Mouse (Mus musculus) limb, embryonic 15.5 days (tissue): Measurements from ENCODE around the gene Fgfr2. TPM values are rescaled to one million over a fixed set of nuclear protein-coding genes. Genes with fewer than 3 reads are reported as not detected.

Experiments
- ATAC-seq: fragments of 200-750 bp; cut with Nextera tagmentation; 2 replicates; pipeline ENCODE4 v1.8.0; 2017; ENCODE audit warnings: low read depth, moderate TSS enrichment; ENCODE audit not compliant: insufficient number of reproducible peaks, low FRiP score, low TSS enrichment
- H3K27ac ChIP-seq: fragments of 300-500 bp; sonication (generic); 2 replicates; pipeline ENCODE4 v1.5.1; 2015; ENCODE audit warnings: moderate library complexity, mild to moderate bottlenecking, inconsistent platforms
- H3K27me3 ChIP-seq: fragments of 300-500 bp; sonication (generic); 2 replicates; pipeline ENCODE4 v1.6.1; 2015; ENCODE audit warnings: inconsistent platforms
- H3K36me3 ChIP-seq: fragments of 300-500 bp; sonication (generic); 2 replicates; pipeline ENCODE4 v1.6.1; 2015; ENCODE audit warnings: inconsistent platforms
- H3K4me1 ChIP-seq: fragments of 300-500 bp; sonication (generic); 2 replicates; pipeline ENCODE4 v1.6.1; 2015; ENCODE audit warnings: inconsistent platforms
- H3K4me2 ChIP-seq: fragments of 300-500 bp; sonication (generic); 2 replicates; pipeline ENCODE4 v1.6.1; 2015; ENCODE audit warnings: mild to moderate bottlenecking, inconsistent platforms
- H3K4me3 ChIP-seq: fragments of 300-500 bp; sonication (generic); 2 replicates; pipeline ENCODE4 v1.5.1; 2015; ENCODE audit warnings: mild to moderate bottlenecking, inconsistent platforms
- H3K9ac ChIP-seq: fragments of 300-500 bp; sonication (generic); 2 replicates; pipeline ENCODE4 v1.6.1; 2015; ENCODE audit warnings: inconsistent platforms
- H3K9me3 ChIP-seq: fragments of 300-500 bp; sonication (generic); 2 replicates; pipeline ENCODE4 v1.6.1; 2016; ENCODE audit warnings: inconsistent platforms
- WGBS: fragments of 180-500 bp; shearing (Covaris S2); methylation state at CpG from one replicate; pipeline ENCODE4 v1.1.7; 2015; 5-methylcytosine and 5-hydroxymethylcytosine counted together
- polyA plus RNA-seq: library from polyadenylated mRNA; unstranded; fragments of >200 nt; fragmentation: Nextera tagmentation; extraction: Ambion mirVana; gene quantifications from 2 replicates; pipeline ENCODE4 v1.2.1, GENCODE M21; 2015

The Fgfr2 gene
- polyA plus RNA-seq, 1 experiment from 2014 or later, result 101 TPM

GRCm38 (mm10) chr7:132921971-132922370 is 201.2 kb downstream of the Fgfr2 start:
- Histone ChIP-seq H3K4me2 (no peak overlapping the region), H3K9me3 (no peaks in the 10 kb centered on the region), H3K4me3 (no peak overlapping the region), H3K27me3 (no peaks in the 10 kb centered on the region), H3K36me3 (no peaks in the 10 kb centered on the region), H3K27ac (no peak overlapping the region), H3K9ac (no peak overlapping the region), H3K4me1 (no peaks in the 10 kb centered on the region)
- 56% methylated on average over 3 of the region's 3 CpGs for WGBS
- no peak for ATAC-seq

- Histone ChIP-seq H3K4me1 (no peaks in the 10 kb centered on the region), H3K27ac (no peak overlapping the region), H3K36me3 (no peaks in the 10 kb centered on the region), H3K9me3 (no peaks in the 10 kb centered on the region), H3K4me3 (no peak overlapping the region), H3K9ac (no peak overlapping the region), H3K4me2 (no peak overlapping the region), H3K27me3 (no peaks in the 10 kb centered on the region)
- WGBS, result 82% methylated on average over 3 of the region's 3 CpGs
- no peak for ATAC-seq
Measured at GRCm38 (mm10) chr7:132903796-132904195, 219.4 kb downstream of the Fgfr2 start.

GRCm38 (mm10) chr7:132900826-132901531 is 222.2 kb downstream of the Fgfr2 start:
- Histone ChIP-seq H3K4me2 (no peak overlapping the region), H3K36me3 (no peaks in the 10 kb centered on the region), H3K9me3 (no peaks in the 10 kb centered on the region), H3K4me3 (no peak overlapping the region), H3K27me3 (no peaks in the 10 kb centered on the region), H3K4me1 (no peaks in the 10 kb centered on the region), H3K9ac (no peak overlapping the region), H3K27ac (no peak overlapping the region)
- ATAC-seq, result no peak
- WGBS, result 52% methylated on average over 2 of the region's 2 CpGs

GRCm38 (mm10) chr7:132898234-132898633 is 224.9 kb downstream of the Fgfr2 start:
- Histone ChIP-seq H3K9me3 (no peaks in the 10 kb centered on the region), H3K4me3 (no peak overlapping the region), H3K36me3 (no peaks in the 10 kb centered on the region), H3K4me2 (no peak overlapping the region), H3K27me3 (no peaks in the 10 kb centered on the region), H3K27ac (no peak overlapping the region), H3K4me1 (no peaks in the 10 kb centered on the region), H3K9ac (no peak overlapping the region)
- no peak for ATAC-seq
- WGBS, result 93% methylated on average over 2 of the region's 2 CpGs

- ATAC-seq, result no peak
- WGBS, result 82% methylated on average over 10 of the region's 10 CpGs
Measured at GRCm38 (mm10) chr7:132897258-132897657, 225.9 kb downstream of the Fgfr2 start.

GRCm38 (mm10) chr7:132896206-132896815 is 226.8 kb downstream of the Fgfr2 start:
- H3K36me3 ChIP-seq, result no peaks in the 10 kb centered on the region
- no peak overlapping the region for H3K4me3 ChIP-seq
- H3K9me3 ChIP-seq, result no peaks in the 10 kb centered on the region
- H3K4me1 ChIP-seq, result no peaks in the 10 kb centered on the region
- 82% methylated on average over 9 of the region's 9 CpGs for WGBS
- no peak overlapping the region for H3K27ac ChIP-seq
- no peak overlapping the region for H3K4me2 ChIP-seq
- H3K9ac ChIP-seq, result no peak overlapping the region
- no peak for ATAC-seq
- H3K27me3 ChIP-seq, result no peaks in the 10 kb centered on the region

More at GRCm38 (mm10) chr7:132897258-132897657, 225.9 kb downstream of the Fgfr2 start:
- H3K9me3 ChIP-seq, result no peaks in the 10 kb centered on the region
- no peak overlapping the region for H3K4me2 ChIP-seq
- H3K27me3 ChIP-seq, result no peaks in the 10 kb centered on the region
- no peak overlapping the region for H3K4me3 ChIP-seq
- H3K36me3 ChIP-seq, result no peaks in the 10 kb centered on the region
- no peaks in the 10 kb centered on the region for H3K4me1 ChIP-seq
- no peak overlapping the region for H3K9ac ChIP-seq
- no peak overlapping the region for H3K27ac ChIP-seq

- no peak overlapping the region for H3K4me2 ChIP-seq
- no peak for ATAC-seq
- H3K27me3 ChIP-seq, result no peaks in the 10 kb centered on the region
- no peak overlapping the region for H3K9ac ChIP-seq
- no peak overlapping the region for H3K4me3 ChIP-seq
- H3K36me3 ChIP-seq, result no peaks in the 10 kb centered on the region
- H3K4me1 ChIP-seq, result no peaks in the 10 kb centered on the region
- no peaks in the 10 kb centered on the region for H3K9me3 ChIP-seq
- 66% methylated on average over 7 of the region's 7 CpGs for whole genome bisulfite sequencing
- H3K27ac ChIP-seq, result no peak overlapping the region
Measured at GRCm38 (mm10) chr7:132894841-132895555, 228.2 kb downstream of the Fgfr2 start.

- Histone ChIP-seq H3K4me2 (no peak overlapping the region), H3K4me3 (no peak overlapping the region), H3K27me3 (no peaks in the 10 kb centered on the region), H3K36me3 (no peaks in the 10 kb centered on the region), H3K9ac (no peak overlapping the region), H3K4me1 (no peaks in the 10 kb centered on the region), H3K9me3 (no peaks in the 10 kb centered on the region), H3K27ac (no peak overlapping the region)
- no peak for ATAC-seq
- 76% methylated on average over 1 of the region's 1 CpGs for WGBS
Measured at GRCm38 (mm10) chr7:132893336-132893735, 229.8 kb downstream of the Fgfr2 start.

GRCm38 (mm10) chr7:132892806-132893205 is 230.3 kb downstream of the Fgfr2 start:
- WGBS, result 73% methylated on average over 7 of the region's 7 CpGs
- Histone ChIP-seq H3K9ac (no peak overlapping the region), H3K27ac (no peak overlapping the region), H3K4me3 (no peak overlapping the region), H3K4me1 (no peaks in the 10 kb centered on the region), H3K36me3 (no peaks in the 10 kb centered on the region), H3K4me2 (no peak overlapping the region), H3K9me3 (no peaks in the 10 kb centered on the region), H3K27me3 (no peaks in the 10 kb centered on the region)
- no peak for ATAC-seq

- WGBS, result 57% methylated on average over 4 of the region's 4 CpGs
- Histone ChIP-seq H3K4me2 (no peak overlapping the region), H3K4me1 (no peaks in the 10 kb centered on the region), H3K27me3 (no peaks in the 10 kb centered on the region), H3K27ac (no peak overlapping the region), H3K36me3 (no peaks in the 10 kb centered on the region), H3K9ac (no peak overlapping the region), H3K4me3 (no peak overlapping the region), H3K9me3 (no peaks in the 10 kb centered on the region)
- ATAC-seq, result no peak
Measured at GRCm38 (mm10) chr7:132892311-132892661, 230.9 kb downstream of the Fgfr2 start.

GRCm38 (mm10) chr7:132891561-132892310 is 231.4 kb downstream of the Fgfr2 start:
- Histone ChIP-seq H3K27ac (no peak overlapping the region), H3K4me3 (no peak overlapping the region), H3K36me3 (no peaks in the 10 kb centered on the region), H3K4me1 (no peaks in the 10 kb centered on the region), H3K9me3 (no peaks in the 10 kb centered on the region), H3K9ac (no peak overlapping the region), H3K4me2 (no peak overlapping the region), H3K27me3 (no peaks in the 10 kb centered on the region)
- 78% methylated on average over 5 of the region's 5 CpGs for WGBS
- ATAC-seq, result no peak

- Histone ChIP-seq H3K4me2 (no peak overlapping the region), H3K27me3 (no peaks in the 10 kb centered on the region), H3K27ac (no peak overlapping the region), H3K9ac (no peak overlapping the region), H3K9me3 (no peaks in the 10 kb centered on the region), H3K4me3 (no peak overlapping the region), H3K36me3 (0 out of 2 replicates have a peak, but pooled peaks cover 3% of the 10 kb centered on the region), H3K4me1 (no peaks in the 10 kb centered on the region)
- ATAC-seq, result no peak
- 83% methylated on average over 5 of the region's 5 CpGs for WGBS
Measured at GRCm38 (mm10) chr7:132890201-132890600, 232.9 kb downstream of the Fgfr2 start.
